Mouse (Mus musculus) spleen, embryonic (tissue): ENCODE measurements around the gene Majin.

Experiments used
- CTCF ChIA-PET: fragments of 350-600 bp; sonication (Branson Sonifier 250); formaldehyde crosslinking; loops from one replicate; lab custom pipeline; 2022; lab: Charles Lee

The Majin gene

GRCm38 (mm10) chr19:6226763-6227162 lies 42.6 kb downstream of the Majin start:
- CTCF ChIA-PET = no interaction called here

- CTCF ChIA-PET = no interaction called here
Measured at GRCm38 (mm10) chr19:6227864-6228263, 43.7 kb downstream of the Majin start.

- CTCF ChIA-PET = no interaction called here
Measured at GRCm38 (mm10) chr19:6230411-6230810, 46.2 kb downstream of the Majin start.

GRCm38 (mm10) chr19:6231036-6231435 lies 46.8 kb downstream of the Majin start:
- CTCF ChIA-PET = interaction anchor here (0.5 kb wide), 1 partner anchor 128 kb away, joined by 4 read pairs; no protein-coding TSS in a partner anchor

- CTCF ChIA-PET = no interaction called here
Measured at GRCm38 (mm10) chr19:6233647-6234046, 49.5 kb downstream of the Majin start.

GRCm38 (mm10) chr19:6234337-6235083 lies 50.3 kb downstream of the Majin start:
- CTCF ChIA-PET = no interaction called here

GRCm38 (mm10) chr19:6235084-6236052 lies 51.2 kb downstream of the Majin start, which contains the start of gene Ppp2r5b:
Gene Ppp2r5b, minus strand, starts transcription at chr19:6235872.
- CTCF ChIA-PET = no interaction called here

GRCm38 (mm10) chr19:6236053-6236441 lies 51.9 kb downstream of the Majin start:
- CTCF ChIA-PET = no interaction called here

GRCm38 (mm10) chr19:6236842-6237241 lies 52.7 kb downstream of the Majin start:
- CTCF ChIA-PET = no interaction called here

GRCm38 (mm10) chr19:6238740-6239139 lies 54.6 kb downstream of the Majin start:
- CTCF ChIA-PET = no interaction called here

GRCm38 (mm10) chr19:6240136-6240535 lies 55.9 kb downstream of the Majin start:
- CTCF ChIA-PET = no interaction called here

GRCm38 (mm10) chr19:6240725-6241124 lies 56.5 kb downstream of the Majin start:
- CTCF ChIA-PET = interaction anchor here (0.6 kb wide), 1 partner anchor 531 kb away, joined by 4 read pairs; no protein-coding TSS in a partner anchor

GRCm38 (mm10) chr19:6241274-6242107 lies 57.3 kb downstream of the Majin start, which contains the start of gene Atg2a:
Gene Atg2a, plus strand, starts transcription at chr19:6241668.
- CTCF ChIA-PET = interaction anchor here (0.6 to 0.7 kb wide), 2 partner anchors 193 to 532 kb away, joined by 3 to 4 read pairs; no protein-coding TSS in a partner anchor

- CTCF ChIA-PET = interaction anchor here (0.7 kb wide), 1 partner anchor 52 kb away, joined by 5 read pairs; no protein-coding TSS in a partner anchor
Measured at GRCm38 (mm10) chr19:6242281-6242680, 58.1 kb downstream of the Majin start.

- CTCF ChIA-PET = no interaction called here
Measured at GRCm38 (mm10) chr19:6243226-6243625, 59.0 kb downstream of the Majin start.

GRCm38 (mm10) chr19:6245806-6246205 lies 61.6 kb downstream of the Majin start:
- CTCF ChIA-PET = no interaction called here

GRCm38 (mm10) chr19:6247526-6248300 lies 63.5 kb downstream of the Majin start:
- CTCF ChIA-PET = no interaction called here

GRCm38 (mm10) chr19:6253021-6253420 lies 68.8 kb downstream of the Majin start:
- CTCF ChIA-PET = no interaction called here

- CTCF ChIA-PET = interaction anchor here (1.7 kb wide), 1 partner anchor 40 kb away, joined by 3 read pairs; no protein-coding TSS in a partner anchor
Measured at GRCm38 (mm10) chr19:6260428-6260827, 76.2 kb downstream of the Majin start.

GRCm38 (mm10) chr19:6260946-6261345 lies 76.8 kb downstream of the Majin start:
- CTCF ChIA-PET = interaction anchor here (1.0 to 1.7 kb wide), 2 partner anchors 11 to 39 kb away, joined by 3 read pairs; no protein-coding TSS in a partner anchor
